Mouse (Mus musculus) lung, adult 2 months (tissue): ENCODE data around the gene Nfkbib.

Experiments used
- CTCF ChIP-seq: fragments of 200-500 bp; IDR thresholded peaks from 2 replicates; pipeline ENCODE4 v1.5.1; 2011; ENCODE audit warnings: mild to moderate bottlenecking, low read length, control low read depth; ENCODE audit not compliant: insufficient read depth
- POLR2A ChIP-seq: fragments of 200-500 bp; IDR thresholded peaks from 2 replicates; pipeline ENCODE4 v1.6.1; 2011; ENCODE audit warnings: low read depth, mild to moderate bottlenecking, control low read depth, low read length, borderline replicate concordance; ENCODE audit errors: extremely low read depth

DNA sequence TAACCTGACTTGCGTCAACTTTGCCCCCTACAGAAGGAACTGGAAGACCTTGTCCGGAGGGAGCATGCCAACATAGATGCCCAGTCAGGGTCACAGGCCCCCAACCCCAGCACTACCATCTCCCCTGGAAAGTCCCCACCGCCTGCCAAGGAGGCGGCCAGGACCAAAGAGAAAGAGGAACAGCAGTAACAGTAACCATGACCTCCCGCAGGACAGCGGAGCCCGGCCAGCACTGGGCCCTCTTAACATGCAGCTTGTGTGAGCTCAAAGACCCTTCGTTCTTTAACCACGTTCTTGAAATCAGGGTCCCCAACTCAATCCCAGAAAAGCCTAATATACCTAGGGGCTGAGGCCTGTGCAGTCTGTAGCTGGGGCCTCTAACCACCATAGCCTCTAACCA lies 20.6 kb upstream of the Nfkbib start:
- TF ChIP-seq POLR2A = no peak
- no peak for TF ChIP-seq CTCF
